ENCODE assay signal across 20 mouse cellular contexts in genomic region chr12:75339894-75340293, GRCm38 (mm10). TPM values are rescaled to one million over a fixed set of nuclear protein-coding genes. Genes with fewer than 3 reads are reported as not detected.
DNase-seq lines count a peak whose midpoint lies in the region; ATAC-seq and TF ChIP-seq lines count a peak whose summit lies in the region.
"Had no signal": no experiment of that assay in that cellular context is flagged by ENCODE, and none has a peak within 500 bp of the region (broad histone marks: within the 10 kb centered on the region; RNA-seq: fewer than 3 reads in every experiment).

No protein-coding gene starts in this region.

- H3K27ac ChIP-seq in gastrocnemius, adult 2 months, result peak overlapping the region; percentile 24
- H3K27ac ChIP-seq: embryonic facial prominence, embryonic 10.5 days; embryonic facial prominence, embryonic 12.5 days; forebrain, embryonic 13.5 days; forebrain, embryonic 15.5 days had no signal

- no peak for TF ChIP-seq CTCF in gastrocnemius, adult 2 months (IDR thresholded peaks at IDR 0.05)

- no peak for DNase-seq in gastrocnemius, adult 2 months
- no peak for DNase-seq in gastrocnemius, postnatal 25 days
- peak; percentile 14 for DNase-seq in 416B (ENCODE audit: low read depth)
- no peak for DNase-seq in cerebellum, postnatal 36 days
- DNase-seq in layer of hippocampus, postnatal 10 days (ENCODE audit: low spot score in 2 of 2), result no peak
- DNase-seq: adrenal gland, postnatal 10 days; adrenal gland, postnatal 25 days; cerebellum, adult 11 months; cerebellum, adult 18-20 months; cerebellum, adult 8-10 months; cerebellum, adult 9-11 months; cerebellum, postnatal 14 days; forebrain, postnatal 0 days had no signal

- ATAC-seq in granulocyte monocyte progenitor cell, adult 5-6 weeks (replicated peaks; ENCODE audit: poor library complexity, severe bottlenecking), result peak; percentile 58
- ATAC-seq: activated CD4-positive, CD25-positive, alpha-beta regulatory T cell, adult 4 months; forebrain, embryonic 13.5 days; forebrain, embryonic 15.5 days; forebrain, postnatal 0 days had no signal

- intact Hi-C loops in gastrocnemius, adult 2 months (cut with DNase I), result no loop called here

- H3K4me3 ChIP-seq in gastrocnemius, adult 2 months, result no peak overlapping the region
- H3K4me3 ChIP-seq: embryonic facial prominence, embryonic 10.5 days; embryonic facial prominence, embryonic 12.5 days; forebrain, embryonic 13.5 days; forebrain, embryonic 15.5 days had no signal

RNA-seq across cellular contexts. Expression of gene Rhoj, which starts 31.8 kb away (rescaled TPM):
- total RNA-seq in gastrocnemius, adult 2 months (2021), result 10 to 100 TPM; 13.7 to 19.7 TPM
- total RNA-seq in gastrocnemius, postnatal 25 days (2021), result 10 to 100 TPM; 16.7 to 22.6 TPM
- 0.11 and 1.2 TPM in 2 replicates for total RNA-seq in granulocyte monocyte progenitor cell, adult 5-6 weeks (2014; fragmentation: Nextera tagmentation)
- total RNA-seq in granulocyte monocyte progenitor cell, adult 5-6 weeks (2017), result 2.8 and 4.2 TPM in 2 replicates
- total RNA-seq in layer of hippocampus, postnatal 10 days (2021), result 1 to 10 TPM; 6.6 to 9.7 TPM
- total RNA-seq: MEL had no signal
